Mouse (Mus musculus): ENCODE measurements around the gene Fblim1.

- TF ChIP-seq CTCF (IDR thresholded peaks at IDR 0.05; ENCODE audit: insufficient read depth, low read length) (no peak), POLR2A (IDR thresholded peaks at IDR 0.05; ENCODE audit: borderline replicate concordance, extremely low read depth, low read depth, low read length) (peak; percentile 91)
Measured at GRCm38 (mm10) chr4:141545743-141546333, 60.1 kb downstream of the Fblim1 start.

Measured in lung, adult 2 months (tissue).